Mouse (Mus musculus) MEL (cell line): ENCODE results near the gene Bcl11b.

Experiments used
- ELF1 ChIP-seq: IDR thresholded peaks from 2 replicates; pipeline ENCODE4 v1.6.1; 2014; ENCODE audit warnings: low read depth, mild to moderate bottlenecking, inconsistent platforms, low read length, improper control_type of control experiment, moderate library complexity
- GATA1 ChIP-seq: IDR thresholded peaks from 2 replicates; pipeline ENCODE4 v1.6.1; 2011; ENCODE audit warnings: low read depth, low read length, improper control_type of control experiment
- JUND ChIP-seq: IDR thresholded peaks from 2 replicates; pipeline ENCODE4 v1.6.1; 2011; ENCODE audit warnings: low read depth, mild to moderate bottlenecking, improper control_type of control experiment, low read length

- TF ChIP-seq ELF1 (no peak), GATA1 (no peak), JUND (no peak)
These were observed 43.5 kb downstream of the Bcl11b start for GRCm38 (mm10) chr12:107959872-107960271.
